Mouse (Mus musculus): ENCODE results near the gene Ptprg. TPM values are rescaled to one million over a fixed set of nuclear protein-coding genes. Genes with fewer than 3 reads are reported as not detected.
A peak's percentile ranks its signal among the peaks of the same experiment; 100 is the strongest.

Gene Ptprg
- polyA plus RNA-seq, 1 experiment, result 22.0 TPM

GRCm38 (mm10) chr14:12124682-12125081, 571.4 kb downstream of the Ptprg start:
- WGBS, result 95% methylated on average over 3 of the region's 3 CpGs
- no peak overlapping the region for H3K27ac ChIP-seq (ENCODE audit: insufficient read depth, low read length)
- H3K27me3 ChIP-seq (ENCODE audit: control insufficient read depth, insufficient read depth, low read length), result no peaks in the 10 kb centered on the region
- DNase-seq, result no peak
- TF ChIP-seq POLR2A (IDR thresholded peaks at IDR 0.05; ENCODE audit: borderline replicate concordance, insufficient read depth, low read length) (no peak), CTCF (IDR thresholded peaks at IDR 0.05; ENCODE audit: borderline replicate concordance, insufficient read depth, low read depth, low read length) (no peak)
- H3K4me1 ChIP-seq (ENCODE audit: control insufficient read depth, insufficient read depth, low read length), result no peaks in the 10 kb centered on the region
- no peak overlapping the region for H3K4me3 ChIP-seq (replicated peaks; ENCODE audit: insufficient read depth, low read depth, low read length)

GRCm38 (mm10) chr14:12127951-12128350, 574.6 kb downstream of the Ptprg start:
- TF ChIP-seq POLR2A (IDR thresholded peaks at IDR 0.05; ENCODE audit: borderline replicate concordance, insufficient read depth, low read length) (no peak), CTCF (IDR thresholded peaks at IDR 0.05; ENCODE audit: borderline replicate concordance, insufficient read depth, low read depth, low read length) (no peak)
- Histone ChIP-seq H3K4me1 (ENCODE audit: control insufficient read depth, insufficient read depth, low read length) (no peaks in the 10 kb centered on the region), H3K4me3 (replicated peaks; ENCODE audit: insufficient read depth, low read depth, low read length) (no peak overlapping the region), H3K27ac (ENCODE audit: insufficient read depth, low read length) (no peak overlapping the region), H3K27me3 (ENCODE audit: control insufficient read depth, insufficient read depth, low read length) (no peaks in the 10 kb centered on the region)
- DNase-seq, result no peak
- 68% methylated on average over 3 of the region's 3 CpGs for whole genome bisulfite sequencing

- WGBS, result 87% methylated on average over 7 of the region's 7 CpGs
- DNase-seq, result no peak
- Histone ChIP-seq H3K27ac (ENCODE audit: insufficient read depth, low read length) (no peak overlapping the region), H3K4me3 (replicated peaks; ENCODE audit: insufficient read depth, low read depth, low read length) (no peak overlapping the region), H3K27me3 (ENCODE audit: control insufficient read depth, insufficient read depth, low read length) (no peaks in the 10 kb centered on the region), H3K4me1 (ENCODE audit: control insufficient read depth, insufficient read depth, low read length) (no peaks in the 10 kb centered on the region)
- no peak for TF ChIP-seq CTCF (IDR thresholded peaks at IDR 0.05; ENCODE audit: borderline replicate concordance, insufficient read depth, low read depth, low read length)
- TF ChIP-seq POLR2A (IDR thresholded peaks at IDR 0.05; ENCODE audit: borderline replicate concordance, insufficient read depth, low read length), result no peak
Measured at GRCm38 (mm10) chr14:12132046-12132615, 578.8 kb downstream of the Ptprg start.

- no peaks in the 10 kb centered on the region for H3K27me3 ChIP-seq (ENCODE audit: control insufficient read depth, insufficient read depth, low read length)
- DNase-seq, result no peak
- H3K4me3 ChIP-seq (replicated peaks; ENCODE audit: insufficient read depth, low read depth, low read length), result no peak overlapping the region
- 94% methylated on average over 3 of the region's 3 CpGs for WGBS
- H3K27ac ChIP-seq (ENCODE audit: insufficient read depth, low read length), result no peak overlapping the region
- no peaks in the 10 kb centered on the region for H3K4me1 ChIP-seq (ENCODE audit: control insufficient read depth, insufficient read depth, low read length)
- TF ChIP-seq CTCF (IDR thresholded peaks at IDR 0.05; ENCODE audit: borderline replicate concordance, insufficient read depth, low read depth, low read length), result no peak
- no peak for TF ChIP-seq POLR2A (IDR thresholded peaks at IDR 0.05; ENCODE audit: borderline replicate concordance, insufficient read depth, low read length)
Measured at GRCm38 (mm10) chr14:12133163-12133562, 579.8 kb downstream of the Ptprg start.

GRCm38 (mm10) chr14:12134504-12134903, 581.2 kb downstream of the Ptprg start:
- H3K27me3 ChIP-seq (ENCODE audit: control insufficient read depth, insufficient read depth, low read length), result no peaks in the 10 kb centered on the region
- no peak for DNase-seq
- H3K4me3 ChIP-seq (replicated peaks; ENCODE audit: insufficient read depth, low read depth, low read length), result no peak overlapping the region
- no peaks in the 10 kb centered on the region for H3K4me1 ChIP-seq (ENCODE audit: control insufficient read depth, insufficient read depth, low read length)
- TF ChIP-seq CTCF (IDR thresholded peaks at IDR 0.05; ENCODE audit: borderline replicate concordance, insufficient read depth, low read depth, low read length) (no peak), POLR2A (IDR thresholded peaks at IDR 0.05; ENCODE audit: borderline replicate concordance, insufficient read depth, low read length) (no peak)
- 91% methylated on average over 4 of the region's 4 CpGs for WGBS
- H3K27ac ChIP-seq (ENCODE audit: insufficient read depth, low read length), result no peak overlapping the region

- H3K27me3 ChIP-seq (ENCODE audit: control insufficient read depth, insufficient read depth, low read length), result no peaks in the 10 kb centered on the region
- no peak overlapping the region for H3K27ac ChIP-seq (ENCODE audit: insufficient read depth, low read length)
- no peak for DNase-seq
- TF ChIP-seq CTCF (IDR thresholded peaks at IDR 0.05; ENCODE audit: borderline replicate concordance, insufficient read depth, low read depth, low read length) (no peak), POLR2A (IDR thresholded peaks at IDR 0.05; ENCODE audit: borderline replicate concordance, insufficient read depth, low read length) (no peak)
- no peak overlapping the region for H3K4me3 ChIP-seq (replicated peaks; ENCODE audit: insufficient read depth, low read depth, low read length)
- WGBS, result 74% methylated on average over 4 of the region's 4 CpGs
- no peaks in the 10 kb centered on the region for H3K4me1 ChIP-seq (ENCODE audit: control insufficient read depth, insufficient read depth, low read length)
Measured at GRCm38 (mm10) chr14:12136536-12136935, 583.2 kb downstream of the Ptprg start.

- Histone ChIP-seq H3K4me1 (ENCODE audit: control insufficient read depth, insufficient read depth, low read length) (no peaks in the 10 kb centered on the region), H3K4me3 (replicated peaks; ENCODE audit: insufficient read depth, low read depth, low read length) (peak overlapping the region; percentile 11), H3K27me3 (ENCODE audit: control insufficient read depth, insufficient read depth, low read length) (no peaks in the 10 kb centered on the region), H3K27ac (ENCODE audit: insufficient read depth, low read length) (no peak overlapping the region)
- peak; percentile 34 to 69 for DNase-seq
- no peak for TF ChIP-seq POLR2A (IDR thresholded peaks at IDR 0.05; ENCODE audit: borderline replicate concordance, insufficient read depth, low read length)
- peak; percentile 46; the same call in 1 of the 2 replicates for TF ChIP-seq CTCF (IDR thresholded peaks at IDR 0.05; ENCODE audit: borderline replicate concordance, insufficient read depth, low read depth, low read length)
- 35% methylated on average over 18 of the region's 18 CpGs for WGBS
Measured at GRCm38 (mm10) chr14:12139643-12140481, 586.5 kb downstream of the Ptprg start.

Measured in cerebellum, adult 2 months (tissue).